7 mouse cellular contexts compared by ENCODE assay signal in the genomic region with DNA sequence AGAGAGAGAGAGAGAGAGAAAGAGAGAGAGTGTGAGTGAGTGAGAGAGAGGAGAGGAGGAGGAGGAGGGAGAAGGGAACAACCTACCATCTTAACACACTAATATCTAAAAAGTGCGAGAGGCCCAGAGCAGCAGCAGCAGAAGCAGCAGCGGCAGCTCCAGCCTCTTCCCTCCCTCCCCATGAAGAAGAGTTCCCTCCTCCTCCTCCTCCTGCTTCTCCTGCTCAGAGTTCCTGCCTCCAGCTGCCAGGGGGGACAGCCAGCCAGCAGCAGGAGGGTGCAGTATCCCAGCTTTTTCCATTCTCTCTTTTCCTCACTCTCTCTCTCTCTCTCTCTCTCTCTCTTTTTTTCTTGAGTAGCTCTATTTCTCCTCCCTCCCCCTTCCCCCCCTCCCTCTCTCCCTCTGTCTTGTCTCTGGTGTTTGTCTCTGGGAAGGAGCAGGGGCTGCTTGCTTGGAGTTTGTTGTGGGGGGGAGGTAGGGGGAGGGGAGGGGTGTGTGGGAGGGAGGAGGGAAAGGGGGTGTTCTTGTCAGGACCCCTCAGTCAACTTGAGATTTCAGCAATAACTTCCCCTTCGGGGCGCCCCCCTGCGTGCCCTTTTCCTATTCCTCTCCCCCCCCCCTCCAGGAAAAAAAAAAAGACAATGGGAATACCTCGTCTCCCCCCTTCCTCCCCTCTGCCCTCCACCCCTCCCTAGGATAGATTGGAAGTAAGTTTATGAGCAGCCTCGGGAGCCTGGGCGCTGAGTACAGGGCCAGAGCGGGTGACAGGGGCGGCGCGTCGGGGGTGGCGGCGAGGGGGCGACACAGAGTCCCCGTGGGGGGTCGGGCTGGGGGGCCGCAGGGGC.
DNase-seq lines count a peak whose midpoint lies in the region; ATAC-seq lines count a peak whose summit lies in the region.

No protein-coding gene starts in this region.

- H3K4me2 ChIP-seq in limb, embryonic 11.5 days (ENCODE audit: low read depth, severe bottlenecking), result peak overlapping the region; percentile 81
- peak overlapping the region; percentile 88 for H3K4me2 ChIP-seq in midbrain, embryonic 14.5 days (ENCODE audit: low read length)

- peak overlapping the region; percentile 72 for H3K4me3 ChIP-seq in limb, embryonic 11.5 days (ENCODE audit: low read depth, low read length)
- peak overlapping the region; percentile 72 for H3K4me3 ChIP-seq in midbrain, embryonic 14.5 days (replicated peaks; ENCODE audit: low read depth, low read length)

- DNase-seq in adrenal gland, adult 2 months, result peak; percentile 84
- DNase-seq in embryo, embryonic 11.5 days (ENCODE audit: low read depth, low spot score), result peak; percentile 53
- DNase-seq in gastrocnemius, postnatal 36 days, result peak; percentile 30 to 60
- peak; percentile 62 for DNase-seq in kidney, adult 11 months
- DNase-seq in limb, embryonic 11.5 days (ENCODE audit: low spot score), result peak; percentile 78
- DNase-seq in midbrain, embryonic 14.5 days, result peak; percentile 76
- DNase-seq in spleen, postnatal 10 days (ENCODE audit: low spot score in 2 of 2), result peak; percentile 50 to 54

- 0 out of 2 replicates have a peak, but pooled peaks cover 3% of the 10 kb centered on the region for H3K4me1 ChIP-seq in limb, embryonic 11.5 days (ENCODE audit: control insufficient read depth, insufficient read depth, low read length)
- H3K4me1 ChIP-seq in midbrain, embryonic 14.5 days (ENCODE audit: control insufficient read depth, insufficient read depth, low read length), result peaks cover 38% of the 10 kb centered on the region

- intact Hi-C loops in gastrocnemius, postnatal 36 days (cut with DNase I), result loop anchor here (5.0 to 10.0 kb wide), 3 partner anchors 122 to 253 kb away; no protein-coding TSS in a partner anchor

- H3K27me3 ChIP-seq in limb, embryonic 11.5 days (ENCODE audit: control insufficient read depth, insufficient read depth, low read length), result no peaks in the 10 kb centered on the region
- no peaks in the 10 kb centered on the region for H3K27me3 ChIP-seq in midbrain, embryonic 14.5 days (ENCODE audit: control insufficient read depth, insufficient read depth, low read length)

- H3K9me3 ChIP-seq in limb, embryonic 11.5 days (ENCODE audit: control insufficient read depth, low read length), result no peaks in the 10 kb centered on the region
- H3K9me3 ChIP-seq in midbrain, embryonic 14.5 days (ENCODE audit: control insufficient read depth, low read length), result no peaks in the 10 kb centered on the region

- H3K9ac ChIP-seq in limb, embryonic 11.5 days (ENCODE audit: low read length), result peak overlapping the region; percentile 91
- H3K9ac ChIP-seq in midbrain, embryonic 14.5 days (replicated peaks; ENCODE audit: low read length), result peak overlapping the region; percentile 81

- peak; percentile 44; the same call in 1 of the 2 replicates for ATAC-seq in limb, embryonic 11.5 days (ENCODE audit: insufficient number of reproducible peaks, low FRiP score, low TSS enrichment, low read depth)
- peak; percentile 56 for ATAC-seq in midbrain, embryonic 14.5 days (ENCODE audit: low FRiP score, low TSS enrichment)

- no peaks in the 10 kb centered on the region for H3K36me3 ChIP-seq in limb, embryonic 11.5 days (ENCODE audit: control insufficient read depth, insufficient read depth, low read length)
- H3K36me3 ChIP-seq in midbrain, embryonic 14.5 days (ENCODE audit: control insufficient read depth, insufficient read depth, low read length), result no peaks in the 10 kb centered on the region

- H3K27ac ChIP-seq in limb, embryonic 11.5 days (replicated peaks; ENCODE audit: low read depth, low read length), result peak overlapping the region; percentile 99
- peak overlapping the region; percentile 100 for H3K27ac ChIP-seq in midbrain, embryonic 14.5 days (replicated peaks; ENCODE audit: low read depth, low read length)

- WGBS in limb, embryonic 11.5 days, result under 1% methylated on average over 15 of the region's 19 CpGs
- WGBS in midbrain, embryonic 14.5 days, result under 1% methylated on average over 18 of the region's 19 CpGs

Comparison
In these comparisons a context has a peak if more than half of its experiments do, and no peak if none do; other contexts are left out.
1. Peak in every context shown above with its lines: DNase-seq, ATAC-seq, H3K4me3 ChIP-seq and H3K27ac ChIP-seq.